Mouse (Mus musculus) liver, adult 2 months (tissue): Measurements from ENCODE around the gene Olfr910. TPM values are rescaled to one million over a fixed set of nuclear protein-coding genes. Genes with fewer than 3 reads are reported as not detected.

Source experiments
- DNase-seq: peaks from one replicate; pipeline ENCODE4 v3.0.0-alpha.2; 2011; ENCODE audit warnings: low read depth, low spot score; ENCODE audit errors: extremely low read depth
- H3K27ac ChIP-seq: fragments of 200-500 bp; replicated peaks from 2 replicates; pipeline ENCODE4 v1.5.1; 2012; ENCODE audit warnings: low read depth, mild to moderate bottlenecking, control low read depth, inconsistent platforms, low read length; ENCODE audit not compliant: insufficient read depth
- H3K27me3 ChIP-seq: fragments of 200-500 bp; 2 replicates; pipeline ENCODE4 v1.6.1; 2012; ENCODE audit warnings: mild to moderate bottlenecking, moderate library complexity, low read length, inconsistent platforms; ENCODE audit not compliant: control insufficient read depth, insufficient read depth
- H3K36me3 ChIP-seq: fragments of 200-500 bp; 2 replicates; pipeline ENCODE4 v1.6.1; 2012; ENCODE audit warnings: low read length, inconsistent platforms; ENCODE audit not compliant: control insufficient read depth, insufficient read depth
- H3K4me1 ChIP-seq: fragments of 200-500 bp; 2 replicates; pipeline ENCODE4 v1.6.1; 2011; ENCODE audit warnings: low read length; ENCODE audit not compliant: control insufficient read depth, insufficient read depth
- H3K4me3 ChIP-seq: fragments of 200-500 bp; 2 replicates; pipeline ENCODE4 v1.5.1; 2011; ENCODE audit warnings: low read depth, mild to moderate bottlenecking, control low read depth, low read length, moderate library complexity; ENCODE audit not compliant: insufficient read depth
- H3K79me2 ChIP-seq: fragments of 200-500 bp; 2 replicates; pipeline ENCODE4 v1.6.1; 2012; ENCODE audit warnings: inconsistent platforms, mild to moderate bottlenecking, low read length, moderate library complexity; ENCODE audit not compliant: control insufficient read depth, insufficient read depth
- H3K9ac ChIP-seq: fragments of 200-500 bp; 2 replicates; pipeline ENCODE4 v1.6.1; 2012; ENCODE audit warnings: low read depth, mild to moderate bottlenecking, control low read depth, inconsistent platforms, low read length
- CTCF ChIP-seq: fragments of 200-500 bp; IDR thresholded peaks from 2 replicates; pipeline ENCODE4 v1.5.1; 2011; ENCODE audit warnings: low read depth, low read length, control low read depth
- POLR2A ChIP-seq: fragments of 200-500 bp; IDR thresholded peaks from 2 replicates; pipeline ENCODE4 v1.6.1; 2011; ENCODE audit warnings: low read length, control low read depth; ENCODE audit not compliant: insufficient read depth; ENCODE audit errors: extremely low read depth
- WGBS: fragments of 180-500 bp; shearing (Covaris S2); methylation state at CpG from one replicate; pipeline ENCODE4 v1.1.7; 2018; 5-methylcytosine and 5-hydroxymethylcytosine counted together
- polyA plus RNA-seq: library from polyadenylated mRNA; depleted of rRNA; stranded (reverse); fragments of >200 nt; gene quantifications from 2 replicates; pipeline ENCODE4 v1.2.3, GENCODE M21; 2012; rRNA removed
- total RNA-seq: library from RNA; depleted of rRNA; stranded (reverse); fragments of >200 nt; gene quantifications from 2 replicates; pipeline ENCODE4 v1.2.3, GENCODE M21; 2014; rRNA removed

The Olfr910 gene
- total RNA-seq (not detected in 2 replicates), polyA plus RNA-seq (not detected in 2 replicates)

DNA sequence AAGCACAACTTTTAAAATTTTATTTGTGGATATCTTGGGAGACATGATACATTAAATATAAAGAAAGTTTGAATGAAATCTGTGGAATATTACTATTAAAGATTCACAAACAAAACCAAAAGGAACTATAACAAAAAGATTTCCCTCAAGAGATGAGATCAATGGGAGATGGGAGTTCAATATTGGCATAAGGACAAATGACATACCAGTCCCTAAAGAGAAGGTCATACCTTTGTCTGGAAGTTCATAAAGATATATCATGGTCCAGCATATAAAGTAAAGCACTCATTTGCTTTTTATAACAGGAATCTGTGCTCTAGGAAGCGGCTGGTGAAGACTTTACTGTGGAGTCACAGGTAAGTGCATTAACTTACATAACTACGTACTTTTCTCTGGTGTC, at the start of gene Olfr910:
Gene Olfr910, plus strand, starts transcription at position 301 of the 400 bp plus-strand sequence.
- no peak within 1 kb of the TSS for H3K27ac ChIP-seq
- H3K4me3 ChIP-seq: no peak within 1 kb of the TSS
- no peak within 1 kb of the TSS for H3K9ac ChIP-seq
- DNase-seq: no peak
- H3K4me1 ChIP-seq: no peaks in the 10 kb centered on the region
- H3K79me2 ChIP-seq: no peaks in the 10 kb centered on the region
- 94% methylated on average over 2 of the region's 2 CpGs for WGBS
- no peaks in the 10 kb centered on the region for H3K36me3 ChIP-seq
- H3K27me3 ChIP-seq: no peaks in the 10 kb centered on the region
- TF ChIP-seq CTCF (no peak), POLR2A (no peak)

DNA sequence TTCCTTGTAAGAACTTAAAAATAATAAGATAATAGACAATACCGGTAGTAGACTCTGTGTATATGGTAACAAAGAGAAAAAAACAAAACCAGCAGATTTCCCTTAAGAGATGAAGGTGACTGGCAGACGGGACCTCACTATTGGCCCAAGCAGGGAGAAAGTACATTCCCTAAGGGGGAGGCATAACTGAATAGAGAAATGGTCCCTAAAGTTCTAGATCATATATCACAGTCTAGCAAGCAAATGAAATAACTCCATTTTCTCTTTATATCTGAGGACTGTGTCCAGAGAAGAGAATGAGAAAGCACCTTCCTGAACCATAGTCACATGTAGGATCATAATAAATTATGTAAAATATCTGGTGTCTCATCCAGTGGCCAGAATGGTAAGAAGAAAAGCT, 42.1 kb upstream of the Olfr910 start, which contains the start of gene Olfr907:
Gene Olfr907, plus strand, starts transcription at position 301 of the 400 bp plus-strand sequence.
- no peak for TF ChIP-seq POLR2A
- TF ChIP-seq CTCF: no peak
- 75% methylated on average over 2 of the region's 2 CpGs for WGBS
- H3K27me3 ChIP-seq: no peaks in the 10 kb centered on the region

DNA sequence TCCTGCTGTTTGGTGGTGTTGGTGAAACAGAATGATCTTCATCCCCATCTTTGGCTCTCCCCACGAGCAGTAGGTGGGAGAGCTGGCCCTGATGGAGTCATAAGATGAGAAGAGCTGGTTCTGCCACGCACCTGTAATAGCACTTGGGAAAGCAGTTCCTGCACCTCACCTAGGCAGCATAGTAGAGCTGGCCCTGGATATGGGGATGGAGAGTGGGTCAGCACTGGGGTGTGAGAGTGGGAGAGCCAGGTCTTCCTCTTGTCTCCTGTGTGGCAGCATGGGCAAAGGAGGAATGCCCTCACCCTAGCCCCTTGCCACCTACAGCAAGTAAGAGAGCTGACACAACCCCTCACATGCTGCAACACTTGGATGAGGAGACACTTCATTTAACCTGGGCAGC, 25.3 kb upstream of the Olfr910 start:
- H3K9ac ChIP-seq: no peak overlapping the region
- WGBS: 57% methylated on average over 2 of the region's 2 CpGs
- no peak overlapping the region for H3K4me3 ChIP-seq
- H3K36me3 ChIP-seq: no peaks in the 10 kb centered on the region
- H3K79me2 ChIP-seq: no peaks in the 10 kb centered on the region
- H3K27me3 ChIP-seq: no peaks in the 10 kb centered on the region
- TF ChIP-seq CTCF (no peak), POLR2A (no peak)
- H3K4me1 ChIP-seq: no peaks in the 10 kb centered on the region
- DNase-seq: no peak
- H3K27ac ChIP-seq: no peak overlapping the region

More for the DNA sequence above, 42.1 kb upstream of the Olfr910 start, which contains the start of gene Olfr907:
- Histone ChIP-seq H3K4me3 (no peak within 1 kb of the TSS), H3K79me2 (no peaks in the 10 kb centered on the region), H3K36me3 (no peaks in the 10 kb centered on the region), H3K27ac (no peak within 1 kb of the TSS), H3K9ac (no peak within 1 kb of the TSS), H3K4me1 (no peaks in the 10 kb centered on the region)
- DNase-seq: no peak

DNA sequence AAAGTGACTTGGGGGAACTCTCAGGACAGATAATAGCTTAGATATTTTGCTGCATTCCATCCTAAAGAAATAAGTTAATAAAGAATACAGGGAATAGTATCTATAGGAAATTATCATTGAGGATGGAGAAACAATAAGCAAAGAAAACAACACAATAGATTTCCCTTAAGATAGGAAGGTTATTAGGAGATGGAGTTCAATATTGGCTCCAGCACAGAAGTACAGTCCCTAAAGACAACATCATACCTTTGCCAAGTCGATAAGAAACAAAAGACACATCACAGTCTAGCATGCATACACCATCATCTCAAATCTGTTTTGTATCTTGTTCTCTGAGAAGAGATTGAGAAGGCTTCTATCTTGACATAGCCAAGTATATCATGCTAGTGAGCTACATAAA, 16.4 kb upstream of the Olfr910 start, which contains the start of gene Olfr911-ps1:
Gene Olfr911-ps1, plus strand, starts transcription at position 301 of the 400 bp plus-strand sequence.
- Histone ChIP-seq H3K9ac (no peak within 1 kb of the TSS), H3K27me3 (no peaks in the 10 kb centered on the region), H3K36me3 (no peaks in the 10 kb centered on the region), H3K79me2 (no peaks in the 10 kb centered on the region), H3K4me3 (no peak within 1 kb of the TSS), H3K27ac (no peak within 1 kb of the TSS), H3K4me1 (no peaks in the 10 kb centered on the region)
- 64% methylated on average over 1 of the region's 1 CpGs for WGBS
- TF ChIP-seq POLR2A: no peak
- TF ChIP-seq CTCF: no peak
- no peak for DNase-seq

DNA sequence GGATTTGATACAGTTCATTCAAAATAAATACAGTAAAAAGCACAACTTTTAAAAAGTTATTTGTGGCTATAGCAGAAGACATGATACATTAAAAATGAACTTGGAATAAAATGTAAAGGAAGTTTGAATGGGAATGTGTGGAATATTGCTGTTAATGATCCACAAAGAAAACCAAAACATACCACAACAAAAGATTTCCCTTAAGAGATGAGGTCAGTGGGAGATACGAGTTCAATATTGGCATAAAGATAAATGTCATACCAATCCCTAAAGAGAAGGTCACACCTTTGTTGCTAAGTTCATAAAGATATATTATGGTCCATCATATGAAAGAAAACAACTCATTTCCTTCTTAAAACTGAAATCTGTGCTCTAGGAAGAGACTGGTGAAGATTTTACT, 42.2 kb downstream of the Olfr910 start, which contains the start of gene Olfr912:
Gene Olfr912, plus strand, starts transcription at position 301 of the 400 bp plus-strand sequence.
- no peaks in the 10 kb centered on the region for H3K4me1 ChIP-seq
- no peak within 1 kb of the TSS for H3K9ac ChIP-seq
- H3K79me2 ChIP-seq: no peaks in the 10 kb centered on the region
- H3K36me3 ChIP-seq: no peaks in the 10 kb centered on the region
- DNase-seq: no peak
- H3K4me3 ChIP-seq: no peak within 1 kb of the TSS
- 68% methylated on average over 1 of the region's 1 CpGs for WGBS
- TF ChIP-seq POLR2A: no peak
- TF ChIP-seq CTCF: no peak
- H3K27me3 ChIP-seq: no peaks in the 10 kb centered on the region
- H3K27ac ChIP-seq: no peak within 1 kb of the TSS

Other genes with a start within 250 kb of the Olfr910 start
- gene Olfr896-ps1, start 246.7 kb upstream of the Olfr910 start, total RNA-seq: not detected in 2 replicates
- gene Olfr896-ps1, start 246.7 kb upstream of the Olfr910 start, polyA plus RNA-seq: not detected in 2 replicates
- gene Olfr25, start 208.8 kb upstream of the Olfr910 start, total RNA-seq: not detected in 2 replicates
- gene Olfr25, start 208.8 kb upstream of the Olfr910 start, polyA plus RNA-seq: not detected in 2 replicates
- gene Olfr898, start 189.4 kb upstream of the Olfr910 start, total RNA-seq: not detected in 2 replicates
- not detected in 2 replicates for gene Olfr898, start 189.4 kb upstream of the Olfr910 start, polyA plus RNA-seq
- gene Olfr250, start 171.0 kb upstream of the Olfr910 start, total RNA-seq: not detected in 2 replicates
- not detected in 2 replicates for gene Olfr250, start 171.0 kb upstream of the Olfr910 start, polyA plus RNA-seq
- not detected in 2 replicates for gene Olfr251, start 160.8 kb upstream of the Olfr910 start, total RNA-seq
- not detected in 2 replicates for gene Olfr251, start 160.8 kb upstream of the Olfr910 start, polyA plus RNA-seq
- gene Olfr147, start 136.2 kb upstream of the Olfr910 start, total RNA-seq: not detected in 2 replicates
- gene Olfr147, start 136.2 kb upstream of the Olfr910 start, polyA plus RNA-seq: not detected in 2 replicates
- gene Olfr901, start 108.4 kb upstream of the Olfr910 start, total RNA-seq: not detected in 2 replicates
- gene Olfr901, start 108.4 kb upstream of the Olfr910 start, polyA plus RNA-seq: not detected in 2 replicates
- not detected in 2 replicates for gene Olfr902, start 90.2 kb upstream of the Olfr910 start, total RNA-seq
- not detected in 2 replicates for gene Olfr902, start 90.2 kb upstream of the Olfr910 start, polyA plus RNA-seq
- not detected in 2 replicates for gene Olfr904, start 74.7 kb upstream of the Olfr910 start, total RNA-seq
- not detected in 2 replicates for gene Olfr904, start 74.7 kb upstream of the Olfr910 start, polyA plus RNA-seq
- gene Olfr905, start 66.7 kb upstream of the Olfr910 start, total RNA-seq: not detected in 2 replicates
- not detected in 2 replicates for gene Olfr905, start 66.7 kb upstream of the Olfr910 start, polyA plus RNA-seq
- not detected in 2 replicates for gene Olfr906, start 50.8 kb upstream of the Olfr910 start, total RNA-seq
- gene Olfr906, start 50.8 kb upstream of the Olfr910 start, polyA plus RNA-seq: not detected in 2 replicates
- gene Olfr907, start 42.0 kb upstream of the Olfr910 start, total RNA-seq: not detected in 2 replicates
- not detected in 2 replicates for gene Olfr907, start 42.0 kb upstream of the Olfr910 start, polyA plus RNA-seq
- not detected in 2 replicates for gene Olfr911-ps1, start 16.3 kb upstream of the Olfr910 start, total RNA-seq
- not detected in 2 replicates for gene Olfr911-ps1, start 16.3 kb upstream of the Olfr910 start, polyA plus RNA-seq
- gene Olfr912, start 42.3 kb downstream of the Olfr910 start, total RNA-seq: not detected in 2 replicates
- gene Olfr912, start 42.3 kb downstream of the Olfr910 start, polyA plus RNA-seq: not detected in 2 replicates
- not detected in 2 replicates for gene Olfr913, start 54.9 kb downstream of the Olfr910 start, total RNA-seq
- gene Olfr913, start 54.9 kb downstream of the Olfr910 start, polyA plus RNA-seq: not detected in 2 replicates
- not detected in 2 replicates for gene Olfr914, start 67.3 kb downstream of the Olfr910 start, total RNA-seq
- gene Olfr914, start 67.3 kb downstream of the Olfr910 start, polyA plus RNA-seq: not detected in 2 replicates
- not detected in 2 replicates for gene Olfr916, start 122.0 kb downstream of the Olfr910 start, total RNA-seq
- gene Olfr916, start 122.0 kb downstream of the Olfr910 start, polyA plus RNA-seq: not detected in 2 replicates
- gene Olfr917, start 128.0 kb downstream of the Olfr910 start, total RNA-seq: not detected in 2 replicates
- gene Olfr917, start 128.0 kb downstream of the Olfr910 start, polyA plus RNA-seq: not detected in 2 replicates
- not detected in 2 replicates for gene Olfr918, start 136.8 kb downstream of the Olfr910 start, total RNA-seq
- gene Olfr918, start 136.8 kb downstream of the Olfr910 start, polyA plus RNA-seq: not detected in 2 replicates
- not detected in 2 replicates for gene Olfr919, start 165.8 kb downstream of the Olfr910 start, total RNA-seq
- not detected in 2 replicates for gene Olfr919, start 165.8 kb downstream of the Olfr910 start, polyA plus RNA-seq
- 20.2 and 22.9 TPM in 2 replicates for gene Vwa5a, start 180.4 kb downstream of the Olfr910 start, total RNA-seq
- gene Vwa5a, start 180.4 kb downstream of the Olfr910 start, polyA plus RNA-seq: 6.8 and 8.3 TPM in 2 replicates
- gene Olfr920, start 214.4 kb downstream of the Olfr910 start, total RNA-seq: 0.07 and 0.09 TPM in 2 replicates
- gene Olfr920, start 214.4 kb downstream of the Olfr910 start, polyA plus RNA-seq: 0.01 TPM in 2 replicates
- gene Olfr921, start 235.2 kb downstream of the Olfr910 start, total RNA-seq: not detected in 2 replicates
- gene Olfr921, start 235.2 kb downstream of the Olfr910 start, polyA plus RNA-seq: not detected in 2 replicates